Mouse (Mus musculus) cortical plate, adult 2 months (tissue): Measurements from ENCODE around the gene BC003965.

Source experiments
- CTCF ChIP-seq: fragments of 200-500 bp; IDR thresholded peaks from 2 replicates; pipeline ENCODE4 v1.5.1; 2011; ENCODE audit warnings: mild to moderate bottlenecking, control low read depth, low read length; ENCODE audit not compliant: insufficient read depth; ENCODE audit errors: extremely low read depth
- POLR2A ChIP-seq: fragments of 200-500 bp; IDR thresholded peaks from 2 replicates; pipeline ENCODE4 v1.6.1; 2011; ENCODE audit warnings: mild to moderate bottlenecking, low read length, control low read depth; ENCODE audit not compliant: insufficient read depth; ENCODE audit errors: extremely low read depth

GRCm38 (mm10) chr17:25224586-25225222 lies 40.4 kb downstream of the BC003965 start:
- TF ChIP-seq POLR2A (no peak), CTCF (no peak)
